Mouse (Mus musculus) MEL (cell line): ENCODE measurements around the gene Gatc. TPM values are rescaled to one million over a fixed set of nuclear protein-coding genes. Genes with fewer than 3 reads are reported as not detected.

Experiments used
- DNase-seq: peaks from one replicate; pipeline ENCODE4 v3.0.0; 2011; ENCODE audit warnings: low read depth, low spot score
- H3K27ac ChIP-seq: 2 replicates; pipeline ENCODE4 v1.5.1; 2012; ENCODE audit warnings: low read depth, mild to moderate bottlenecking, control low read depth, low read length, moderate library complexity; ENCODE audit not compliant: control insufficient read depth
- H3K27me3 ChIP-seq, 2 experiments: fragments of 150-350 bp in 1 of 2; sonication (generic) in 1 of 2; 2 replicates each; pipeline ENCODE4 v1.6.1; 2012; ENCODE audit warnings: low read length in 2 of 2, mild to moderate bottlenecking in 2 of 2, improper control_type of control experiment in 1 of 2, moderate library complexity in 1 of 2; ENCODE audit not compliant: insufficient read depth in 2 of 2, control insufficient read depth in 1 of 2
- H3K36me3 ChIP-seq, 2 experiments: 2 replicates each; pipeline ENCODE4 v1.6.1; 2012 to 2014; ENCODE audit warnings: low read length in 2 of 2, improper control_type of control experiment in 1 of 2, inconsistent platforms in 1 of 2, mild to moderate bottlenecking in 1 of 2; ENCODE audit not compliant: insufficient read depth in 2 of 2, control insufficient read depth in 1 of 2
- H3K4me1 ChIP-seq, 2 experiments: fragments of 150-350 bp in 1 of 2; sonication (generic) in 1 of 2; 2 replicates each; pipeline ENCODE4 v1.6.1; 2012; ENCODE audit warnings: low read length in 2 of 2, improper control_type of control experiment in 1 of 2, mild to moderate bottlenecking in 1 of 2; ENCODE audit not compliant: insufficient read depth in 2 of 2, control insufficient read depth in 1 of 2
- H3K4me3 ChIP-seq, 2 experiments: fragments of 150-350 bp in 1 of 2; sonication (generic) in 1 of 2; 2 replicates each; pipeline ENCODE4 v1.5.1; 2012; ENCODE audit warnings: low read depth in 2 of 2, low read length in 2 of 2, mild to moderate bottlenecking in 2 of 2, moderate library complexity in 2 of 2, control low read depth in 1 of 2, improper control_type of control experiment in 1 of 2; ENCODE audit not compliant: control insufficient read depth in 1 of 2, insufficient read depth in 1 of 2
- H3K79me2 ChIP-seq: 2 replicates; pipeline ENCODE4 v1.6.1; 2012; ENCODE audit warnings: mild to moderate bottlenecking, low read length, moderate library complexity; ENCODE audit not compliant: control insufficient read depth, poor library complexity, insufficient read depth
- H3K9ac ChIP-seq: 2 replicates; pipeline ENCODE4 v1.6.1; 2012; ENCODE audit warnings: low read depth, mild to moderate bottlenecking, control low read depth, low read length, moderate library complexity; ENCODE audit not compliant: control insufficient read depth, poor library complexity, severe bottlenecking
- H3K9me3 ChIP-seq: fragments of 150-350 bp; sonication (generic); replicated peaks from 2 replicates; pipeline ENCODE4 v1.6.1; 2012; ENCODE audit warnings: mild to moderate bottlenecking, low read length, improper control_type of control experiment, moderate library complexity; ENCODE audit not compliant: insufficient read depth
- BHLHE40 ChIP-seq: IDR thresholded peaks from 2 replicates; pipeline ENCODE4 v1.6.1; 2012; ENCODE audit warnings: low read depth, mild to moderate bottlenecking, inconsistent platforms, low read length, improper control_type of control experiment, borderline replicate concordance
- CHD1 ChIP-seq: IDR thresholded peaks from 2 replicates; pipeline ENCODE4 v1.6.1; 2012; ENCODE audit warnings: low read depth, mild to moderate bottlenecking, inconsistent platforms, low read length, improper control_type of control experiment
- CHD2 ChIP-seq: IDR thresholded peaks from 2 replicates; pipeline ENCODE4 v1.6.1; 2011; ENCODE audit warnings: low read length, improper control_type of control experiment
- CTCF ChIP-seq, 3 experiments: IDR thresholded peaks in 2 of 3; conservative IDR thresholded peaks in 1 of 3; 2 replicates each; pipeline ENCODE4 v1.5.1; 2011 to 2012; ENCODE audit warnings: low read length in 3 of 3, low read depth in 2 of 3, mild to moderate bottlenecking in 2 of 3, improper control_type of control experiment in 1 of 3, inconsistent platforms in 1 of 3, mixed read lengths in 1 of 3, moderate library complexity in 1 of 3; ENCODE audit not compliant: control insufficient read depth in 1 of 3, insufficient read depth in 1 of 3, poor library complexity in 1 of 3, severe bottlenecking in 1 of 3
- ELF1 ChIP-seq: IDR thresholded peaks from 2 replicates; pipeline ENCODE4 v1.6.1; 2014; ENCODE audit warnings: low read depth, mild to moderate bottlenecking, inconsistent platforms, low read length, improper control_type of control experiment, moderate library complexity
- EP300 ChIP-seq, 2 experiments: IDR thresholded peaks; 2 replicates each; pipeline ENCODE4 v1.6.1; 2011; ENCODE audit warnings: improper control_type of control experiment in 2 of 2, low read length in 2 of 2, low read depth in 1 of 2, mild to moderate bottlenecking in 1 of 2
- ETS1 ChIP-seq: IDR thresholded peaks from 2 replicates; pipeline ENCODE4 v1.6.1; 2012; ENCODE audit warnings: low read depth, mild to moderate bottlenecking, inconsistent platforms, low read length, improper control_type of control experiment, moderate library complexity
- GABPA ChIP-seq: IDR thresholded peaks from 2 replicates; pipeline ENCODE4 v1.6.1; 2012; ENCODE audit warnings: low read depth, mild to moderate bottlenecking, inconsistent platforms, low read length, improper control_type of control experiment, moderate library complexity
- GATA1 ChIP-seq: IDR thresholded peaks from 2 replicates; pipeline ENCODE4 v1.6.1; 2011; ENCODE audit warnings: low read depth, low read length, improper control_type of control experiment
- JUND ChIP-seq: IDR thresholded peaks from 2 replicates; pipeline ENCODE4 v1.6.1; 2011; ENCODE audit warnings: low read depth, mild to moderate bottlenecking, improper control_type of control experiment, low read length
- KAT2A ChIP-seq: conservative IDR thresholded peaks from 2 replicates; pipeline ENCODE4 v1.6.1; 2012; ENCODE audit warnings: low read depth, low read length, improper control_type of control experiment, inconsistent platforms
- MAFK ChIP-seq: IDR thresholded peaks from 2 replicates; pipeline ENCODE4 v1.6.1; 2011; ENCODE audit warnings: low read depth, mild to moderate bottlenecking, low read length, improper control_type of control experiment, borderline replicate concordance
- MAX ChIP-seq: IDR thresholded peaks from 2 replicates; pipeline ENCODE4 v1.6.1; 2011; ENCODE audit warnings: low read length, improper control_type of control experiment
- MAZ ChIP-seq: IDR thresholded peaks from 2 replicates; pipeline ENCODE4 v1.6.1; 2012; ENCODE audit warnings: low read depth, mild to moderate bottlenecking, inconsistent platforms, low read length, improper control_type of control experiment
- MEF2A ChIP-seq: IDR thresholded peaks from 2 replicates; pipeline ENCODE4 v1.6.1; 2014; ENCODE audit warnings: low read depth, mild to moderate bottlenecking, inconsistent platforms, low read length, improper control_type of control experiment; ENCODE audit not compliant: poor library complexity, insufficient replicate concordance, severe bottlenecking; ENCODE audit errors: extremely low read depth
- MXI1 ChIP-seq: IDR thresholded peaks from 2 replicates; pipeline ENCODE4 v1.6.1; 2011; ENCODE audit warnings: mild to moderate bottlenecking, low read depth, low read length, improper control_type of control experiment
- MYB ChIP-seq: IDR thresholded peaks from 2 replicates; pipeline ENCODE4 v1.6.1; 2011; ENCODE audit warnings: mild to moderate bottlenecking, low read depth, low read length, improper control_type of control experiment
- MYC ChIP-seq: IDR thresholded peaks from 2 replicates; pipeline ENCODE4 v1.6.1; 2011; ENCODE audit warnings: low read depth, mild to moderate bottlenecking, low read length, improper control_type of control experiment, moderate library complexity
- NELFE ChIP-seq: IDR thresholded peaks from 2 replicates; pipeline ENCODE4 v1.6.1; 2011; ENCODE audit warnings: low read depth, low read length, improper control_type of control experiment
- NRF1 ChIP-seq: IDR thresholded peaks from 2 replicates; pipeline ENCODE4 v1.6.1; 2014; ENCODE audit warnings: low read depth, mild to moderate bottlenecking, inconsistent platforms, low read length, improper control_type of control experiment, moderate library complexity; ENCODE audit not compliant: poor library complexity, insufficient read depth, severe bottlenecking
- POLR2A ChIP-seq, 2 experiments: IDR thresholded peaks; 2 replicates each; pipeline ENCODE4 v1.6.1; 2011 to 2012; ENCODE audit warnings: low read length in 2 of 2, mild to moderate bottlenecking in 2 of 2, control low read depth in 1 of 2, improper control_type of control experiment in 1 of 2, low read depth in 1 of 2, moderate library complexity in 1 of 2; ENCODE audit not compliant: control insufficient read depth in 1 of 2, insufficient read depth in 1 of 2, poor library complexity in 1 of 2
- POLR2AphosphoS2 ChIP-seq: IDR thresholded peaks from 2 replicates; pipeline ENCODE4 v1.6.1; 2011; ENCODE audit warnings: low read length, improper control_type of control experiment
- RAD21 ChIP-seq: IDR thresholded peaks from 2 replicates; pipeline ENCODE4 v1.6.1; 2011; ENCODE audit warnings: mild to moderate bottlenecking, low read depth, low read length, improper control_type of control experiment
- RCOR1 ChIP-seq: IDR thresholded peaks from 2 replicates; pipeline ENCODE4 v1.6.1; 2012; ENCODE audit warnings: low read depth, mild to moderate bottlenecking, inconsistent platforms, low read length, improper control_type of control experiment
- SIN3A ChIP-seq: IDR thresholded peaks from 2 replicates; pipeline ENCODE4 v1.6.1; 2012; ENCODE audit warnings: low read length, improper control_type of control experiment, inconsistent platforms
- SMC3 ChIP-seq: IDR thresholded peaks from 2 replicates; pipeline ENCODE4 v1.6.1; 2011; ENCODE audit warnings: low read depth, low read length, improper control_type of control experiment
- TAL1 ChIP-seq: IDR thresholded peaks from 2 replicates; pipeline ENCODE4 v1.6.1; 2012; ENCODE audit warnings: mild to moderate bottlenecking, inconsistent platforms, low read length, moderate library complexity, mixed read lengths
- TCF12 ChIP-seq: IDR thresholded peaks from 2 replicates; pipeline ENCODE4 v1.6.1; 2014; ENCODE audit warnings: low read depth, mild to moderate bottlenecking, inconsistent platforms, low read length, improper control_type of control experiment, moderate library complexity
- UBTF ChIP-seq: IDR thresholded peaks from 2 replicates; pipeline ENCODE4 v1.6.1; 2012; ENCODE audit warnings: low read depth, mild to moderate bottlenecking, inconsistent platforms, low read length, improper control_type of control experiment, moderate library complexity, borderline replicate concordance; ENCODE audit not compliant: insufficient read depth
- ZKSCAN1 ChIP-seq: IDR thresholded peaks from 2 replicates; pipeline ENCODE4 v1.6.1; 2012; ENCODE audit warnings: low read depth, mild to moderate bottlenecking, inconsistent platforms, low read length, improper control_type of control experiment, moderate library complexity
- ZMIZ1 ChIP-seq: IDR thresholded peaks from 2 replicates; pipeline ENCODE4 v1.6.1; 2012; ENCODE audit warnings: low read depth, mild to moderate bottlenecking, inconsistent platforms, low read length, improper control_type of control experiment, moderate library complexity
- ZNF384 ChIP-seq: IDR thresholded peaks from 2 replicates; pipeline ENCODE4 v1.6.1; 2012; ENCODE audit warnings: low read depth, mild to moderate bottlenecking, inconsistent platforms, low read length, improper control_type of control experiment
- polyA plus RNA-seq, 2 experiments: library from polyadenylated mRNA; stranded (reverse) in 1 of 2; unstranded in 1 of 2; fragments of >175 nt in 1 of 2; fragments of >200 nt in 1 of 2; gene quantifications; 2 replicates each; pipeline versions ENCODE4 v1.2.1 to v1.2.4; 2012; ENCODE audit warnings: low replicate concordance in 2 of 2, low read depth in 1 of 2; ENCODE audit not compliant: insufficient read length in 2 of 2, insufficient read depth in 1 of 2, missing spikeins in 1 of 2
- total RNA-seq: library from RNA; depleted of rRNA; stranded (reverse); fragments of 300-350 nt; gene quantifications from 2 replicates; pipeline ENCODE4 v1.2.3, GENCODE M21; 2012

Gatc gene
- total and polyA plus RNA-seq, 3 experiments: 6.5 to 32.2 TPM; not detected in 1

DNA sequence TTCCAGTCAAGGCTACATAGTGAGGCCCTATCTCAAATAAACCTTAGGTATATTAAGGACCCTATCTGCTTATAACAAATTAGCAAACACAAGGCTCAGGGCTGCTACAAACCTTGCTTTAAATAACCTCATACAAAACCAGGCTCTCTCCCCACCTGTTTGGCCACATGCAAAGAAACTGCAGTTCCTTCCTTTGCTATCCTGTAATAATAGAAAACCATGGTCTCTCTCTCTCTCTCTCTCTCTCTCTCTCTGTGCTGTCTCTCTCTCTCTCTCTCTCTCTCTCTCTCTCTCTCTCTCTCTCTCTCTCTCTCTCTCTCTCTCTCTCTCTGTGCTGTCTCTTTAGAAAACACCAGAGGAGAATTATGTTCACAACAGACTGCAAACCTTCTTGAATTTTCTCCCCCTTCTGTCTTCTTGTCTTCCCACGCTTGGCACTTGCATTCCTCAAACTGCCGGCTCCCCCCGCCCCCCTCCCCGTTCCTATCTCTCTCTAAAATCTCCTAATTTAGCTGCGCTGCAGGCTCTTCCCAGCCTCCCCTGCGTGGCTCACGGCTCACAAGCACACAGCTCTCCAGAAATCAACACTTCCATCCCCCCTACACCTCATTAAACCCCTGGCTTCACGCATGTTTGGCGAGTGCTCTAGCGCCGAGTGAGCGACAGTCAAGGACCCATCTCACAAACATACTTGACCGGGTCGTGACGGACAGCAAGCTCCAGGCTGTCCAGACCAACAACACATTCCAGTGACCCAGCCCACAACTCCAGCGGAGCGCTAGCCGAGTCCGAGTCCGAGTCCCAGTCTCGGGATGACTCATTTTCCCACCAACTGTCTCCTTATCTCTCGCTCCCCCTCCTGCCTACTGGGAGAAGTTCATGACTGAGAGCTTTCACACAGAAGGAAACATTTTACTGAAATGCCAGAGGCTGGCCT is 21.7 kb downstream of the Gatc start:
- DNase-seq: peak; percentile 87
- 0 out of 2 replicates have a peak, but pooled peaks have one; percentile 17 for TF ChIP-seq MYC
- TF ChIP-seq GABPA: no peak
- no peak for TF ChIP-seq ELF1
- TF ChIP-seq CTCF (IDR thresholded peaks at IDR 0.05 in 2 of 3, conservative IDR thresholded peaks at IDR 0.05 in 1 of 3; ENCODE audit: control insufficient read depth in 1 of 3, insufficient read depth in 1 of 3, low read depth in 2 of 3, low read length in 3 of 3, poor library complexity in 1 of 3, severe bottlenecking in 1 of 3): peak in 2 of 3 experiments; percentile 23 to 25; a peak in 2 of 6 replicates
- no peak for TF ChIP-seq MAFK
- peak; percentile 27 to 48; a peak in 3 of 4 replicates for TF ChIP-seq EP300 (IDR thresholded peaks at IDR 0.05; ENCODE audit: low read depth in 1 of 2, low read length in 2 of 2)
- TF ChIP-seq UBTF: no peak
- TF ChIP-seq RCOR1: peak; percentile 36; the same call in 1 of the 2 replicates
- TF ChIP-seq GATA1: peak; percentile 46
- peak; percentile 65; the same call in 1 of the 2 replicates for TF ChIP-seq MAZ
- peak; percentile 61; the same call in 1 of the 2 replicates for TF ChIP-seq ETS1
- TF ChIP-seq MXI1: peak; percentile 55; the same call in 1 of the 2 replicates
- TF ChIP-seq TCF12: no peak
- no peak for TF ChIP-seq SMC3
- peak; percentile 34; the same call in 1 of the 2 replicates for TF ChIP-seq NELFE
- peak in 1 of 2 experiments; percentile 45; a peak in 1 of 4 replicates for TF ChIP-seq POLR2A (IDR thresholded peaks at IDR 0.05; ENCODE audit: control insufficient read depth in 1 of 2, insufficient read depth in 1 of 2, low read depth in 1 of 2, low read length in 2 of 2, poor library complexity in 1 of 2)
- no peak for TF ChIP-seq MYB
- TF ChIP-seq ZNF384: no peak
- no peak for TF ChIP-seq KAT2A
- peak; percentile 3; the same call in 1 of the 2 replicates for TF ChIP-seq MAX
- TF ChIP-seq JUND: peak; percentile 99
- no peak for TF ChIP-seq MEF2A
- peak; percentile 54; the same call in 1 of the 2 replicates for TF ChIP-seq ZMIZ1
- peak; percentile 11; the same call in 1 of the 2 replicates for TF ChIP-seq SIN3A
- no peak for TF ChIP-seq BHLHE40
- TF ChIP-seq TAL1: peak; percentile 29; the same call in 1 of the 2 replicates
- no peak for TF ChIP-seq CHD1
- TF ChIP-seq RAD21: no peak; the same call in 1 of the 2 replicates
- no peak for TF ChIP-seq POLR2AphosphoS2
- TF ChIP-seq CHD2: no peak
- no peak for TF ChIP-seq ZKSCAN1
- no peak for TF ChIP-seq NRF1
- H3K9me3 ChIP-seq: no peaks in the 10 kb centered on the region
- H3K9ac ChIP-seq: peak overlapping the region; percentile 78
- peaks cover 3 to 12% of the 10 kb centered on the region in 2 experiments for H3K4me1 ChIP-seq
- no peaks in the 10 kb centered on the region for H3K79me2 ChIP-seq
- peaks cover 0 to 15% of the 10 kb centered on the region in 2 experiments; a peak in 2 of 4 replicates for H3K36me3 ChIP-seq
- peak overlapping the region; percentile 92 for H3K27ac ChIP-seq
- H3K27me3 ChIP-seq: no peaks in the 10 kb centered on the region
- H3K4me3 ChIP-seq: peak overlapping the region; percentile 66 to 76
